Mouse (Mus musculus) retina, embryonic 14.5 days (tissue): Measurements from ENCODE around the gene Dusp18.
A peak's percentile ranks its signal among the peaks of the same experiment; 100 is the strongest.

Experiments used
- DNase-seq: peaks from one replicate; pipeline ENCODE4 v3.0.0-alpha.2; 2015; ENCODE audit warnings: low spot score

Gene Dusp18

GRCm38 (mm10) chr11:3894406-3895281, at the start of gene Dusp18, which contains the start of gene 4921536K21Rik:
TSS of gene Dusp18 (plus strand) at chr11:3895240.
TSS of gene 4921536K21Rik (minus strand) at chr11:3895098.
- peak; percentile 95 for DNase-seq

- no peak for DNase-seq
Measured at GRCm38 (mm10) chr11:3846351-3846750, 48.7 kb upstream of the Dusp18 start.

- no peak for DNase-seq
Measured at GRCm38 (mm10) chr11:3849469-3850314, 45.3 kb upstream of the Dusp18 start.

GRCm38 (mm10) chr11:3850315-3850614, 44.8 kb upstream of the Dusp18 start:
- DNase-seq: no peak

- no peak for DNase-seq
Measured at GRCm38 (mm10) chr11:3850746-3851277, 44.2 kb upstream of the Dusp18 start.

GRCm38 (mm10) chr11:3851872-3852271, 43.2 kb upstream of the Dusp18 start:
- no peak for DNase-seq

GRCm38 (mm10) chr11:3853031-3853430, 42.0 kb upstream of the Dusp18 start:
- DNase-seq: no peak

GRCm38 (mm10) chr11:3853481-3854034, 41.5 kb upstream of the Dusp18 start:
- DNase-seq: no peak

- no peak for DNase-seq
Measured at GRCm38 (mm10) chr11:3854156-3854555, 40.9 kb upstream of the Dusp18 start.

- DNase-seq: no peak
Measured at GRCm38 (mm10) chr11:3855846-3856245, 39.2 kb upstream of the Dusp18 start.

- no peak for DNase-seq
Measured at GRCm38 (mm10) chr11:3857902-3858301, 37.1 kb upstream of the Dusp18 start.

- DNase-seq: no peak
Measured at GRCm38 (mm10) chr11:3859778-3860177, 35.3 kb upstream of the Dusp18 start.

- DNase-seq: no peak
Measured at GRCm38 (mm10) chr11:3860361-3860760, 34.7 kb upstream of the Dusp18 start.

- DNase-seq: no peak
Measured at GRCm38 (mm10) chr11:3862661-3863453, 32.2 kb upstream of the Dusp18 start.

GRCm38 (mm10) chr11:3863454-3864112, 31.5 kb upstream of the Dusp18 start, which contains the start of gene Osbp2:
TSS of gene Osbp2 (minus strand) at chr11:3863903.
- DNase-seq: peak; percentile 83

- peak; percentile 44 for DNase-seq
Measured at GRCm38 (mm10) chr11:3864343-3864742, 30.7 kb upstream of the Dusp18 start.

- no peak for DNase-seq
Measured at GRCm38 (mm10) chr11:3876419-3876818, 18.6 kb upstream of the Dusp18 start.

- DNase-seq: no peak
Measured at GRCm38 (mm10) chr11:3878660-3879059, 16.4 kb upstream of the Dusp18 start.

- peak; percentile 93 for DNase-seq
Measured at GRCm38 (mm10) chr11:3879836-3880235, 15.2 kb upstream of the Dusp18 start.

GRCm38 (mm10) chr11:3883711-3884110, 11.3 kb upstream of the Dusp18 start:
- DNase-seq: no peak

GRCm38 (mm10) chr11:3887331-3887730, 7.7 kb upstream of the Dusp18 start:
- DNase-seq: no peak
